Mouse (Mus musculus): Measurements from ENCODE around the gene Tdrkh. TPM values are rescaled to one million over a fixed set of nuclear protein-coding genes. Genes with fewer than 3 reads are reported as not detected.

Gene Tdrkh
- polyA plus RNA-seq (2015; fragmentation: Nextera tagmentation; extraction: Ambion mirVana): 9.4 and 10.6 TPM in 2 replicates

GRCm38 (mm10) chr3:94413031-94413679 lies at the start of gene Tdrkh:
Gene Tdrkh, plus strand, starts transcription at chr3:94413273.
- Histone ChIP-seq H3K27ac (no peak within 1 kb of the TSS), H3K4me2 (peak within 1 kb of the TSS; percentile 95), H3K9me3 (no peaks in the 10 kb centered on the region), H3K4me3 (replicated peaks) (peak within 1 kb of the TSS; percentile 55), H3K36me3 (no peaks in the 10 kb centered on the region), H3K27me3 (replicated peaks) (no peaks in the 10 kb centered on the region), H3K4me1 (peaks cover 10% of the 10 kb centered on the region), H3K9ac (peak within 1 kb of the TSS; percentile 17; the same call in 1 of the 2 replicates)
- 9% methylated on average over 52 of the region's 52 CpGs for WGBS
- peak; percentile 98 for ATAC-seq (ENCODE audit: insufficient read depth, low FRiP score, low read depth)

DNA sequence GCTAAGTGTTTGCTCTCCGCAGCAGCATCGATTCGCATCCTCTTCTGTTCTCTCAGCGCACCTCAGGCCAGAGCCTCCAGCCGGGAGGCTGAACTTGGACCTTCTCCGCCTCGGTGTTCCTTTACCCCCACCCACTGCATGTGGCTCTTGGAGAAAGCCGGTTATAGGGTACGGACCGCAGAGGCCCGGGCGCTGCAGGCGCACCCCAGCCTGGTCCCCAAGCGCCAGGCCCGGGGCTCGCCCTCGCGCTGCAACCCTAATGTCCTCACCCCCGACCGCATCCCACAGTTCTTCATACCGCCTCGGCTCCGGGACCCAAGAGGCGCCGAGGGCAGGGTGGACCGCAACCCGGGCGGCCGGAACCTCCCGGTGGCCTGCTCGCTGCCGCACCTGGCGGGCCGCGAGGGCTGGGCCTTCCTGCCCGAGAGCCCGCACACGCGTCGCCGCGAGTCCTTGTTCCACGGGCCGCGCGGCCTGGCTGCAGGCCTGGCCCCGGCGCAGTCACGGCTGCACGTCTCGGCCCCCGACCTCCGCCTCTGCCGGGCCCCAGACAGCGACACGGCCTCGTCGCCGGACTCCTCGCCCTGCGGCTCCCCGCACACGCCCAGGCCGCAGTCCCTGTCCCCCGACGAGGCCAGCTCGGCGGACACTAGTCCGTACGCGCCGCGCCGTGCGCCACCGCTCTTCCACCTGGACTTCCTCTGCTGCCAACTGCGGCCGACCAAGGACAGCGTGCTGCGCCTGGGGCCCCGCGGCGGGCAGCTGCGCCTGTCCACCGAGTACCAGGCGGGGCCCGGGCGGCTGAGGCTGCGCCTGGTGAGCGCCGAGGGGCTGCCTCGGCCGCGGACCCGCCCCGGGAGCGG lies 49.6 kb upstream of the Tdrkh start:
- Histone ChIP-seq H3K9me3 (no peaks in the 10 kb centered on the region), H3K9ac (peak overlapping the region; percentile 42), H3K27me3 (replicated peaks) (no peaks in the 10 kb centered on the region), H3K4me1 (0 out of 2 replicates have a peak, but pooled peaks cover 6% of the 10 kb centered on the region), H3K4me2 (peak overlapping the region; percentile 88), H3K4me3 (replicated peaks) (peak overlapping the region; percentile 51), H3K27ac (no peak overlapping the region), H3K36me3 (no peaks in the 10 kb centered on the region)
- WGBS: 7% methylated on average over 94 of the region's 97 CpGs
- ATAC-seq (ENCODE audit: insufficient read depth, low FRiP score, low read depth): 0 out of 2 replicates have a peak, but pooled peaks have one; percentile 12

DNA sequence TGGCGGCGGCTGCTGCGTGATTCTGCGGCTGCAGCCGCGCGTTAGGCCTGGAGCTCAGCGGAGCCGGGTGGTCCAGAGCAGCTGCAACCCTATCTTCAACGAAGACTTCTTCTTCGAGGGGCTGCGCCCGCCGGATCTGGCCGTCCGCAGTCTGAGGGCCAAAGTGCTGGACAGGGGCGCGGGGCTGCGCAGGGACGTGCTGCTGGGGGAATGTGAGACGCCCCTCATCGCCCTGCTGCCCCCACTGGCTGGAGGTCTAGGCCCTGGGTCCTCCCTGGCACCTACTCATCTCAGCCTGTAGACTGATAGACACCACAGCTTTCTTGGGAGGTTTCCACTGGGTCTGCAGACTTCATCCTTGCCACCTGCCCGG lies 48.9 kb upstream of the Tdrkh start:
- no peak overlapping the region for H3K27ac ChIP-seq
- H3K4me1 ChIP-seq: 0 out of 2 replicates have a peak, but pooled peaks cover 6% of the 10 kb centered on the region
- no peaks in the 10 kb centered on the region for H3K27me3 ChIP-seq (replicated peaks)
- no peaks in the 10 kb centered on the region for H3K36me3 ChIP-seq
- peak overlapping the region; percentile 51 for H3K4me3 ChIP-seq (replicated peaks)
- H3K9ac ChIP-seq: peak overlapping the region; percentile 42
- 9% methylated on average over 21 of the region's 23 CpGs for whole genome bisulfite sequencing
- H3K9me3 ChIP-seq: no peaks in the 10 kb centered on the region
- H3K4me2 ChIP-seq: peak overlapping the region; percentile 88
- ATAC-seq (ENCODE audit: insufficient read depth, low FRiP score, low read depth): no peak

DNA sequence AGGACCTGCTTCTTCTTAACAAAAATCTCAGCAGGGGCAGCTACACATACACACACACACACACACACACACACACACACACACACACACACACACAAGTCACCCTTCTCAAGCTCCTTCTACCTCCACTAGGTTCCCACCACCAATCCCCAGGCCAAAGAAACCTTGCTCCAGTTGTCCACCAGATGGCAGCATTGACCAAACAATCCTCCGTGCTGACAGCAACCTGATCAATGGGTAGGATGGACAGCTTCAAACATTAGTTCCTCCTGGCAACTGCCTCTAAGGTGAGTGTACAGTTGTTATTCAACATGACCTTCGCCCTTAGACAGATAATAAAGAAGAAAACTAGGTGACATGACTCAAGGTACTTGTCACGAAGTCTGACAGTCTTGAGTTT lies 46.3 kb upstream of the Tdrkh start:
- ATAC-seq (ENCODE audit: insufficient read depth, low FRiP score, low read depth): no peak

GRCm38 (mm10) chr3:94367511-94367910 lies 45.6 kb upstream of the Tdrkh start:
- H3K9ac ChIP-seq: no peak overlapping the region
- H3K36me3 ChIP-seq: no peaks in the 10 kb centered on the region
- H3K4me1 ChIP-seq: peaks cover 15% of the 10 kb centered on the region; the same call in 1 of the 2 replicates
- ATAC-seq (ENCODE audit: insufficient read depth, low FRiP score, low read depth): no peak
- no peak overlapping the region for H3K4me3 ChIP-seq (replicated peaks)
- H3K27ac ChIP-seq: peak overlapping the region; percentile 36; the same call in 1 of the 2 replicates
- no peaks in the 10 kb centered on the region for H3K27me3 ChIP-seq (replicated peaks)
- no peaks in the 10 kb centered on the region for H3K9me3 ChIP-seq
- H3K4me2 ChIP-seq: no peak overlapping the region
- WGBS: 63% methylated on average over 6 of the region's 6 CpGs

More for the DNA sequence above, 46.3 kb upstream of the Tdrkh start:
- H3K4me1 ChIP-seq: peaks cover 10% of the 10 kb centered on the region; the same call in 1 of the 2 replicates
- H3K9ac ChIP-seq: no peak overlapping the region
- no peaks in the 10 kb centered on the region for H3K9me3 ChIP-seq
- no peaks in the 10 kb centered on the region for H3K36me3 ChIP-seq
- H3K27ac ChIP-seq: no peak overlapping the region
- 15% methylated on average over 3 of the region's 3 CpGs for WGBS
- no peaks in the 10 kb centered on the region for H3K27me3 ChIP-seq (replicated peaks)
- H3K4me2 ChIP-seq: no peak overlapping the region
- H3K4me3 ChIP-seq (replicated peaks): no peak overlapping the region

- ATAC-seq (ENCODE audit: insufficient read depth, low FRiP score, low read depth): no peak
- Histone ChIP-seq H3K27ac (no peak overlapping the region), H3K9ac (no peak overlapping the region), H3K9me3 (no peaks in the 10 kb centered on the region), H3K4me3 (replicated peaks) (no peak overlapping the region), H3K4me1 (peaks cover 17% of the 10 kb centered on the region), H3K4me2 (no peak overlapping the region), H3K36me3 (no peaks in the 10 kb centered on the region), H3K27me3 (replicated peaks) (no peaks in the 10 kb centered on the region)
- 63% methylated on average over 6 of the region's 6 CpGs for WGBS
Measured at GRCm38 (mm10) chr3:94368631-94369030, 44.4 kb upstream of the Tdrkh start.

GRCm38 (mm10) chr3:94369709-94370108 lies 43.4 kb upstream of the Tdrkh start:
- no peaks in the 10 kb centered on the region for H3K36me3 ChIP-seq
- H3K9me3 ChIP-seq: no peaks in the 10 kb centered on the region
- no peak overlapping the region for H3K4me2 ChIP-seq
- no peak overlapping the region for H3K9ac ChIP-seq
- whole genome bisulfite sequencing: 44% methylated on average over 2 of the region's 2 CpGs
- peaks cover 11% of the 10 kb centered on the region for H3K4me1 ChIP-seq
- peak overlapping the region; percentile 17; the same call in 1 of the 2 replicates for H3K27ac ChIP-seq
- no peak; the same call in 1 of the 2 replicates for ATAC-seq (ENCODE audit: insufficient read depth, low FRiP score, low read depth)
- H3K27me3 ChIP-seq (replicated peaks): no peaks in the 10 kb centered on the region
- H3K4me3 ChIP-seq (replicated peaks): no peak overlapping the region

DNA sequence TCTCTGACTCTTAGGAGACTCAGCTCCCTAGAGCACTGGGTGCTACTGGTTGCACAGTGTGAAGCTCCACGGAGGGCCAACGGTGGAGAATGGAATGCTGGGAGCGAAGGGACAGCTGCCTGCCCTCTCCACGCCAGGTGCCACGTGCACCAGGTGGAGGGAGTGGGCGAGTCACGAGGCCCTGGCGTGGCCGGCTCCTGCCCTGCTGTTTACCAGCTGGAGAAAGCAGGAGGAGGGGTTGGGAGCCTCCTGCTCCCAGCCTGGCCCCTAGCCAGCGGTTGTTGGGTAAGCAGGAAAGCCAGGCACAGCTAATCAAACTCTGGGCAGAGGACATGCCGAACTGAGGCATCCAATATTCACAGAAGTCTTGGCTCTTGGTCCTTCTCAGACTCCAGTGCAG lies 41.4 kb upstream of the Tdrkh start:
- 6% methylated on average over 11 of the region's 11 CpGs for WGBS
- Histone ChIP-seq H3K9ac (no peak overlapping the region), H3K4me2 (peak overlapping the region; percentile 39), H3K9me3 (no peaks in the 10 kb centered on the region), H3K4me3 (replicated peaks) (no peak overlapping the region; the same call in 1 of the 2 replicates), H3K4me1 (peaks cover 11% of the 10 kb centered on the region), H3K27ac (peak overlapping the region; percentile 37), H3K27me3 (replicated peaks) (no peaks in the 10 kb centered on the region), H3K36me3 (no peaks in the 10 kb centered on the region)
- ATAC-seq (ENCODE audit: insufficient read depth, low FRiP score, low read depth): peak; percentile 67

GRCm38 (mm10) chr3:94372038-94372437 lies 41.0 kb upstream of the Tdrkh start:
- peak overlapping the region; percentile 37 for H3K27ac ChIP-seq
- peak overlapping the region; percentile 39 for H3K4me2 ChIP-seq
- ATAC-seq (ENCODE audit: insufficient read depth, low FRiP score, low read depth): no peak
- H3K4me1 ChIP-seq: peaks cover 11% of the 10 kb centered on the region
- H3K36me3 ChIP-seq: no peaks in the 10 kb centered on the region
- 13% methylated on average over 1 of the region's 3 CpGs for WGBS
- H3K9ac ChIP-seq: no peak overlapping the region
- no peak overlapping the region for H3K4me3 ChIP-seq (replicated peaks)
- no peaks in the 10 kb centered on the region for H3K27me3 ChIP-seq (replicated peaks)
- no peaks in the 10 kb centered on the region for H3K9me3 ChIP-seq

GRCm38 (mm10) chr3:94372641-94373040 lies 40.4 kb upstream of the Tdrkh start, which contains the start of gene Rorc:
Gene Rorc, plus strand, starts transcription at chr3:94372794.
- Histone ChIP-seq H3K4me2 (peak within 1 kb of the TSS; percentile 51), H3K9me3 (no peaks in the 10 kb centered on the region), H3K36me3 (no peaks in the 10 kb centered on the region), H3K27me3 (replicated peaks) (no peaks in the 10 kb centered on the region), H3K4me3 (replicated peaks) (peak within 1 kb of the TSS; percentile 35), H3K9ac (no peak within 1 kb of the TSS), H3K4me1 (peaks cover 11% of the 10 kb centered on the region), H3K27ac (peak within 1 kb of the TSS; percentile 54)
- WGBS: 20% methylated on average over 5 of the region's 5 CpGs
- no peak; the same call in 1 of the 2 replicates for ATAC-seq (ENCODE audit: insufficient read depth, low FRiP score, low read depth)

GRCm38 (mm10) chr3:94373090-94373489 lies 40.0 kb upstream of the Tdrkh start:
- 5% methylated on average over 10 of the region's 10 CpGs for WGBS
- no peaks in the 10 kb centered on the region for H3K36me3 ChIP-seq
- peak overlapping the region; percentile 51 for H3K4me2 ChIP-seq
- H3K9me3 ChIP-seq: no peaks in the 10 kb centered on the region
- peaks cover 11% of the 10 kb centered on the region for H3K4me1 ChIP-seq
- ATAC-seq (ENCODE audit: insufficient read depth, low FRiP score, low read depth): peak; percentile 17; the same call in 1 of the 2 replicates
- no peaks in the 10 kb centered on the region for H3K27me3 ChIP-seq (replicated peaks)
- peak overlapping the region; percentile 35 for H3K4me3 ChIP-seq (replicated peaks)
- peak overlapping the region; percentile 54; the same call in 1 of the 2 replicates for H3K27ac ChIP-seq
- H3K9ac ChIP-seq: no peak overlapping the region
